Mouse (Mus musculus) embryonic facial prominence, embryonic 15.5 days (tissue): ENCODE measurements around the gene B830017H08Rik. TPM values are rescaled to one million over a fixed set of nuclear protein-coding genes. Genes with fewer than 3 reads are reported as not detected.
A peak's percentile ranks its signal among the peaks of the same experiment; 100 is the strongest.

Experiments
- ATAC-seq: fragments of 200-750 bp; cut with Nextera tagmentation; 2 replicates; pipeline ENCODE4 v1.8.0; 2017; ENCODE audit warnings: low read depth, moderate TSS enrichment; ENCODE audit not compliant: insufficient number of reproducible peaks, low FRiP score, low TSS enrichment
- H3K27ac ChIP-seq: fragments of 300-500 bp; sonication (generic); replicated peaks from 2 replicates; pipeline ENCODE4 v1.5.1; 2015; ENCODE audit warnings: mild to moderate bottlenecking, inconsistent platforms
- H3K27me3 ChIP-seq: fragments of 300-500 bp; sonication (generic); 2 replicates; pipeline ENCODE4 v1.6.1; 2015; ENCODE audit warnings: inconsistent platforms
- H3K36me3 ChIP-seq: fragments of 300-500 bp; sonication (generic); 2 replicates; pipeline ENCODE4 v1.6.1; 2015; ENCODE audit warnings: mild to moderate bottlenecking, inconsistent platforms
- H3K4me1 ChIP-seq: fragments of 300-500 bp; sonication (generic); 2 replicates; pipeline ENCODE4 v1.6.1; 2015; ENCODE audit warnings: inconsistent platforms
- H3K4me2 ChIP-seq: fragments of 300-500 bp; sonication (generic); replicated peaks from 2 replicates; pipeline ENCODE4 v1.6.1; 2015; ENCODE audit warnings: mild to moderate bottlenecking, inconsistent platforms
- H3K4me3 ChIP-seq: fragments of 300-500 bp; sonication (generic); replicated peaks from 2 replicates; pipeline ENCODE4 v1.5.1; 2015; ENCODE audit warnings: mild to moderate bottlenecking, inconsistent platforms
- H3K9ac ChIP-seq: fragments of 300-500 bp; sonication (generic); 2 replicates; pipeline ENCODE4 v1.6.1; 2015; ENCODE audit warnings: inconsistent platforms
- H3K9me3 ChIP-seq: fragments of 300-500 bp; sonication (generic); replicated peaks from 2 replicates; pipeline ENCODE4 v1.6.1; 2016; ENCODE audit warnings: inconsistent platforms
- WGBS: fragments of 180-500 bp; shearing (Covaris S2); methylation state at CpG from one replicate; pipeline ENCODE4 v1.1.7; 2015; 5-methylcytosine and 5-hydroxymethylcytosine counted together
- polyA plus RNA-seq: library from polyadenylated mRNA; unstranded; fragments of >200 nt; fragmentation: Nextera tagmentation; extraction: Ambion mirVana; gene quantifications from 2 replicates; pipeline ENCODE4 v1.2.1, GENCODE M21; 2015

B830017H08Rik gene
- polyA plus RNA-seq, 1 experiment from 2014 or later, result 0.52 TPM

DNA sequence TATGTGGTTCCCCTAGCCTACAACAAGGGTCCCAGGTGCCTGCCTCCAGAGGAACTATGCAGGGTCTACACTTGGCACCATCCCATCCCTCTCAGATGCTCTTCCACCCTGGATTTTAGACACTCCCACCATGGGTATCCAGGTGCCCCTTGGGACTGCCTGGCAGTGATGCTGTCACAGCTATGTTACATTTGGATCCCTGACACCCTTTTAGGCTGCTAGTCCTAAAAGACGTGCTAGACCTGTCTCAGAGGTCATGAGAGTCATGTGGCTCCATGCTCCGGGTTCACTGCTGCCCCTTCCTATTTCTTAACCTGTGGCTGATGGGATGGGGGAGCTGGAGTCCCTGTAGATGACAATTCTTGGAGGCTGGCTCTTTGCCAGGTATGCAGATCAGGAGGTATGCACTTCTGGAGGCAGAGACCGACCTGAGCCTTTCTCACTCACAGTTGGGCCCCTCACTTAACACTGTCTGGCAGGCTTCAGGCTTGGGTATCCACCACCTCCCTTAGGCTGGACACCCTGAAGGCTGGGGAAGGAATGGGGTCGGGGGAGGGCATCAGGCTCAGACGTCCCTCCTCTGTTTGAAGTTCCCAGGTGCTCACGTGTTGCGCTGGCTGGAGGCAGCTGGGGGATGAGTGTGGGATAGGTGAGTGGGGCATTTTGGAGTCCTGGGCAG, 31.0 kb upstream of the B830017H08Rik start:
- H3K9ac ChIP-seq, result no peak overlapping the region
- H3K27me3 ChIP-seq, result peaks cover 39% of the 10 kb centered on the region
- no peak overlapping the region for H3K27ac ChIP-seq
- H3K4me1 ChIP-seq, result peaks cover 85% of the 10 kb centered on the region
- H3K4me2 ChIP-seq, result peak overlapping the region; percentile 81
- no peak for ATAC-seq
- 0 out of 2 replicates have a peak overlapping the region, but pooled peaks have one; percentile 28 for H3K4me3 ChIP-seq
- H3K36me3 ChIP-seq, result no peaks in the 10 kb centered on the region; the same call in 1 of the 2 replicates
- H3K9me3 ChIP-seq, result no peaks in the 10 kb centered on the region
- 21% methylated on average over 7 of the region's 7 CpGs for WGBS

DNA sequence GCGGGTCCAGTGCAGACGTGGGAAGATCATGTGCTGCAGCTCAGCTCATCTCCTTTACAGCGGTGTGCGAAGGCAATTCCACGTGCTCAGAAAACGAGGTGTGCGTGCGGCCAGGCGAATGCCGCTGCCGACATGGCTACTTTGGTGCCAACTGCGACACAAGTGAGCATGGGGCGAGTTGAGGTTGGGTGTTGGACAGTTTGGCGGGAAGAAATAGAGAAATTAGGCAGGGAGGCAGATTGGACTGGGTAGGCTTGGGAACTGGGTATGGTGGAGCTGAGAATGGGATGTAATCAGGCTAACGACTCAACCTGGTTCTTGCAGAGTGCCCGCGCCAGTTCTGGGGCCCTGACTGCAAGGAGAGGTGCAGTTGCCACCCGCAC, 30.5 kb upstream of the B830017H08Rik start:
- no peak for ATAC-seq

DNA sequence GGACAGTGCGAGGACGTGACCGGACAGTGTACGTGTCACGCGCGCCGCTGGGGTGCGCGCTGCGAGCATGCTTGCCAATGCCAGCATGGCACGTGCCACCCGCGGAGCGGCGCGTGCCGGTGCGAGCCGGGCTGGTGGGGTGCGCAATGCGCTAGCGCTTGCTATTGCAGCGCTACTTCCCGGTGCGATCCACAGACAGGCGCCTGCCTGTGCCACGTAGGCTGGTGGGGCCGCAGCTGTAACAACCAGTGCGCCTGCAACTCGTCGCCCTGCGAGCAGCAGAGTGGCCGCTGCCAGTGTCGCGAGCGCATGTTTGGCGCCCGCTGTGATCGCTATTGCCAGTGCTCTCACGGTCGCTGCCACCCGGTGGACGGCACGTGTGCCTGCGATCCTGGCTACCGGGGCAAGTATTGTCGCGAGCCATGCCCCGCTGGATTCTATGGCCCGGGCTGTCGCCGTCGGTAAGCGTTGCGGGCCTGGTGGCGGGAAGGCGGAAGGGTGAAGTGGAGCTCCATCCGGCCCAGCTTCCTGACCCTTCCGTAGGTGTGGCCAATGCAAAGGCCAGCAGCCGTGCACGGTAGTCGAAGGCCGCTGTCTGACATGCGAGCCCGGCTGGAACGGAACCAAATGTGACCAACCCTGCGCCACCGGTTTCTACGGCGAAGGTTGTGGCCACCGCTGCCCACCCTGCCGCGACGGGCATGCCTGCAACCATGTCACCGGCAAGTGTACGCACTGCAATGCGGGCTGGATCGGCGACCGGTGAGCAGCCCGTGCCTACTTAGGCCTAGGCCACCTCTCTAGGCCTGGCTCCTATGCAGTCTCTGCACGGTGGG, 29.9 kb upstream of the B830017H08Rik start:
- Histone ChIP-seq H3K27ac (peak overlapping the region; percentile 91; the same call in 1 of the 2 replicates), H3K9me3 (no peaks in the 10 kb centered on the region), H3K4me2 (peak overlapping the region; percentile 81), H3K9ac (peak overlapping the region; percentile 21; the same call in 1 of the 2 replicates), H3K27me3 (peaks cover 39% of the 10 kb centered on the region), H3K4me3 (peak overlapping the region; percentile 28), H3K4me1 (peaks cover 95% of the 10 kb centered on the region), H3K36me3 (no peaks in the 10 kb centered on the region; the same call in 1 of the 2 replicates)
- 9% methylated on average over 83 of the region's 83 CpGs for WGBS
- ATAC-seq, result no peak

More for the DNA sequence above, 30.5 kb upstream of the B830017H08Rik start:
- 22% methylated on average over 18 of the region's 18 CpGs for WGBS
- peaks cover 90% of the 10 kb centered on the region for H3K4me1 ChIP-seq
- H3K9ac ChIP-seq, result no peak overlapping the region; the same call in 1 of the 2 replicates
- peaks cover 39% of the 10 kb centered on the region for H3K27me3 ChIP-seq
- no peak overlapping the region for H3K27ac ChIP-seq
- no peaks in the 10 kb centered on the region for H3K9me3 ChIP-seq
- H3K4me3 ChIP-seq, result peak overlapping the region; percentile 28
- H3K4me2 ChIP-seq, result peak overlapping the region; percentile 81
- H3K36me3 ChIP-seq, result no peaks in the 10 kb centered on the region; the same call in 1 of the 2 replicates

DNA sequence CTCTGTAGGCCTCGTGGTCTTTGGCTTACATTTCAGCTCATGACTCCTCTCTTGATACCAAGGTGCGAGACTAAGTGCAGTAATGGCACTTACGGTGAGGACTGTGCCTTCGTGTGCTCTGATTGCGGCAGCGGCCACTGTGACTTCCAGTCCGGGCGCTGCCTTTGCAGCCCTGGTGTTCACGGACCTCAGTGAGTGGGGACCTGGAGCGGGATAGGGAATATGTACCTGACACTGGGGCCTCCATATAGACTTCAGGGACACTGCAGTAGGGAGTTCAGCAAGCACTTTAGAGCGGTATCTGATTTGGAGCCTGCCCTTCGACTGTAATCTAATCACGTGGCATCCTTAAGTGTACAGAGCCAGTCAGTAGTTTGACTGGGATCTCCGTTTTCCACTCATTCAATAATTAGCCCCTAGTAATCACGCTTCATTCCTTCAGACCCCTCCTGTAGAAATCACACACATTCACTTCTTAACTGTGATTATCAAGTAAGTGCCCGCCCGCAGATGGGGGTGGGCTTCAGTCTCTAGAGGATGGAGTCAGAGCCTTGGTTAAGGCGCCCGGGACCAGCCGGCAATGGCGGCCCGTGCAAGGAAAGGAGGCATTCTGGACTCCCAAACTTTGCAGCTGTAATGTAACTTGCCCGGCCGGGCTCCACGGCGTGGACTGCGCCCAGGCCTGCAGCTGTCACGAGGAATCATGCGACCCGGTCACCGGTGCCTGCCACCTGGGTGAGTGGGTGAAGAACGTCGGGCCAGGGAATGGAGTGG, 29.1 kb upstream of the B830017H08Rik start:
- Histone ChIP-seq H3K4me2 (peak overlapping the region; percentile 81), H3K4me1 (peaks cover 97% of the 10 kb centered on the region), H3K4me3 (peak overlapping the region; percentile 37), H3K27me3 (peaks cover 39% of the 10 kb centered on the region), H3K27ac (peak overlapping the region; percentile 91), H3K9me3 (no peaks in the 10 kb centered on the region), H3K9ac (0 out of 2 replicates have a peak overlapping the region, but pooled peaks have one; percentile 21), H3K36me3 (no peaks in the 10 kb centered on the region; the same call in 1 of the 2 replicates)
- ATAC-seq, result no peak
- WGBS, result 27% methylated on average over 33 of the region's 33 CpGs

DNA sequence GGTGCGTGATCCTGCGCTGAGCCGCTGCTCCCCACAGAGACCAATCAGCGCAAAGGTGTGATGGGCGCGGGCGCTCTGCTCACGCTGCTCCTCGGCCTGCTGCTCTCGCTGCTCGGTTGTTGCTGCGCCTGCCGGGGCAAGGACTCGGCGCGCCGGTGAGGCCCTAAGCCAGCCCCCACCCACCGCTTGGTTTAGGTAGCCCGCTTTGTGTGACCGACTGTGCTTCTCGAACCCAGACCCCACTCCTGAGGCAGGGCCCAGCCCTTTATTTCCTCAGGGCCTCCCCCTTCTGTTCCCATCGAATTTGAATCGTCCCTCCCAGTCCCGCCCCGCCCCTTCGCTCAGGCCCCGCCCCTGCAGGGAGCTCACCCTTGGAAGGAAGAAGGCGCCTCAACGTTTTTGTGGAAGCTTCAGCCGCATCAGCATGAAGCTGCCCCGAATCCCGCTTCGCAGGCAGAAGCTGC, 28.4 kb upstream of the B830017H08Rik start:
- Histone ChIP-seq H3K9me3 (no peaks in the 10 kb centered on the region), H3K4me3 (peak overlapping the region; percentile 37), H3K27me3 (peaks cover 39% of the 10 kb centered on the region), H3K36me3 (no peaks in the 10 kb centered on the region; the same call in 1 of the 2 replicates), H3K4me1 (peaks cover 96% of the 10 kb centered on the region), H3K4me2 (peak overlapping the region; percentile 81), H3K27ac (peak overlapping the region; percentile 91), H3K9ac (0 out of 2 replicates have a peak overlapping the region, but pooled peaks have one; percentile 21)
- 7% methylated on average over 33 of the region's 33 CpGs for WGBS
- ATAC-seq, result peak; percentile 43

DNA sequence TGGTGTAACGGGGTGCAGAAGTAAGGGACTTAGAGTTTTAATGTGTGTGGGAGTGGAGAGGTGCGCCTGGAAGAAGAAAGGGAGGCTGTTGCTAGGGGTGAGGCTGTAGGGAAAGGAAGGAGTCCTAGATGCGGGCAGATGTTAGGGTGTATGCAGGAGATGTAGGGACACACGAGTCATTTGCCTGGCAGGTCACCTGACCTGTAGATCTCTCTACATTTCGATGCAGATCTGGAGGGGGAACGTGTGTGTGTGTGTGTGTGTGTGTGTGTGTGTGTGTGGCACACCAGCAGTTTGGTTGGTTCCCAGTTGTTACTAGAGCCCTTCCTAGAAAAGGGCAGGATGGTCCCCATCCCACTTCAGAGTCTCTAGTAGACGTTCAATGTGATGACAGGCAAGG, 27.9 kb upstream of the B830017H08Rik start:
- H3K36me3 ChIP-seq, result no peaks in the 10 kb centered on the region; the same call in 1 of the 2 replicates

DNA sequence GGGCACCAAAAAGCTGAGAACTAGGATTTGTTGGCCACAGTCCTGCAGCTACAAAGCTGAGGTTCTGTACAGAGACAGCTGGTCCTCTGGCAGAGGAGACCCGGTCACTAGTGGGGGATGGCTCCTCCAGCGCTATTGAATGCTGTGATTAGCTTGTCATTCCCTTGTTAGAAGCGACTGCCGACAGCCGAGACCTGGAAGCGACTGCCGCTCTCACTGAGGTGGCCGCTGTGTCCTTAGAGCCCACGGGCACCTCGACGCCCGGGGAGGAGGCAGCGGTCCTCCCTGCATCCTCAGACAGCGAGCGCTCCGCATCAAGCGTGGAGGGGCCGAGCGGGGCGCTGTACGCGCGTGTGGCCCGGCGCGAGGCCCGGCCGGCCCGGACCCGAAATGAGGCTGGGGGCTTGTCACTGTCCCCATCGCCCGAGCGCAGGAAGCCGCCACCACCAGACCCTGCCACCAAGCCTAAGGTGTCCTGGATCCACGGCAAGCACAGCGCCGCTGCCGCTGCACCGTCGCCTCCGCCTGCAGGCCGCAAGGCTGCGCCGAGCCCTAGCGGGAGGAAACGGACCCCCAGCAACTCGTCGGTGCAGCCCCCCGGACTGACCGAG, 26.2 kb upstream of the B830017H08Rik start:
- peak overlapping the region; percentile 81 for H3K4me2 ChIP-seq
- ATAC-seq, result no peak
- H3K27ac ChIP-seq, result peak overlapping the region; percentile 91
- H3K36me3 ChIP-seq, result no peaks in the 10 kb centered on the region; the same call in 1 of the 2 replicates
- WGBS, result 7% methylated on average over 50 of the region's 50 CpGs
- no peaks in the 10 kb centered on the region for H3K9me3 ChIP-seq
- peaks cover 34% of the 10 kb centered on the region for H3K27me3 ChIP-seq
- peak overlapping the region; percentile 44 for H3K4me3 ChIP-seq
- H3K4me1 ChIP-seq, result peaks cover 92% of the 10 kb centered on the region
- H3K9ac ChIP-seq, result peak overlapping the region; percentile 45

More for the DNA sequence above, 27.9 kb upstream of the B830017H08Rik start:
- Histone ChIP-seq H3K4me3 (peak overlapping the region; percentile 37), H3K9me3 (no peaks in the 10 kb centered on the region), H3K4me2 (peak overlapping the region; percentile 81), H3K4me1 (peaks cover 96% of the 10 kb centered on the region), H3K27ac (peak overlapping the region; percentile 91), H3K27me3 (peaks cover 39% of the 10 kb centered on the region), H3K9ac (no peak overlapping the region)
- no peak for ATAC-seq
- WGBS, result 20% methylated on average over 7 of the region's 7 CpGs

DNA sequence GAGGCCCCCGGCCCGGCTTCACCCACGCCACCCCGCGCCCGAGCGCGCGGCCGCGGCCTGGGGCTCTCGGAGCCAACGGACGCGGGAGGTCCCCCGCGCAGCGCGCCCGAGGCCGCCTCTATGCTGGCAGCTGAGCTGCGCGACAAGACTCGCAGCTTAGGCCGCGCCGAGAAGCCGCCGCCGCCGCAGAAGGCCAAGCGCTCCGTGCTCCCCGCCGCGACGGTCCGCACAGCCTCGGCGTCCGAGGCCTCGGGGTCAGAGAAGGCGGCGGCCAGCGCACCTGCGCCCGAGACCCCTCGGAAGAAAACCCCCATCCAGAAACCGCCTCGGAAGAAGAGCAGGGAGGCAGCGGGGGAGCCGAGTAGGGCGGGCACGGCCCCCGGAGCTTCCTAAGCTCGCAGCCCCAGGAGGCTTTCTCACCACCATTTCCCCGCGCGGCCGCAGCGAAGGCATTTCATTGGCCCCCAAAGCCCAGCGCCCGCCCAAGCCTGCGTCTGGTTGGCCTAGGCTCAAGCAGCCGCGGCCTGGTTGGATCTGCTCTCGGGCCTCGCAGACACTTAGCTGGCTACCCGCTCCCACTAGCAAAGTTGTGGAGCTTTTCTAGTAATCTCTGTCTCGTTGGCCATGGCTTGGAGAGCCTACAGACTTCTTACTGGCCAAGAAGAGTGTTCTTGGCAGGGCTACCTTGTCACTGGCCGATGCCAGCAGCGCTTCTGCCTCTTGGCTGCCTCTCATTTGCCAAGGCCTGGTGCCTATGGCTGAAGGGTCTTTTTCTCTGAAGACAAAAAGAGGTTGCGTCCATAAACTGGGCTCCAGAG, 25.5 kb upstream of the B830017H08Rik start:
- Histone ChIP-seq H3K4me1 (peaks cover 91% of the 10 kb centered on the region), H3K9ac (peak overlapping the region; percentile 45), H3K4me3 (peak overlapping the region; percentile 44), H3K27ac (peak overlapping the region; percentile 91), H3K9me3 (no peaks in the 10 kb centered on the region), H3K27me3 (peaks cover 27% of the 10 kb centered on the region), H3K36me3 (no peaks in the 10 kb centered on the region; the same call in 1 of the 2 replicates), H3K4me2 (peak overlapping the region; percentile 81)
- WGBS, result 2% methylated on average over 73 of the region's 73 CpGs
- ATAC-seq, result peak; percentile 70

DNA sequence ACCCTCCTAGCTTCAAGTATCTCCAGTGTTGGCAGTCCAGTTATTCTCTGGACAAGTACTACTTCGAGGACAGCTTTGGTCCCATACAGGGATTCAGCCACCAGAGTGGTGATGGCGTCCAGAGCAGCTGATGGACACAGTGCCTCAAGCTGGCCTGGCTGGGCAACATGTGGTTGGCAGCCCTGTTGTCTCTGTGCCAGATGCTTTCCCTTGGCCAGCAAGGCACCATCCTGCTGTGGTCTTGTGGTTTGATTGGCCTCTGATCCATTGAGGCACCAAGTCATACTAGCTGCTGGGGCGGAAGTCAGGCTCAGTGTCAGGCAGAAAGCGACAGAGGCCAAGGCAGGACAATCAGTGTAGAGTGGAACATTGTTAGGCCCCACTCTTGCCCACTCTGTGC, 23.8 kb upstream of the B830017H08Rik start:
- H3K4me1 ChIP-seq, result peaks cover 74% of the 10 kb centered on the region
- no peak overlapping the region for H3K4me2 ChIP-seq
- 69% methylated on average over 4 of the region's 4 CpGs for WGBS
- H3K27ac ChIP-seq, result peak overlapping the region; percentile 91
- peaks cover 12% of the 10 kb centered on the region for H3K27me3 ChIP-seq
- no peak overlapping the region for H3K9ac ChIP-seq
- no peaks in the 10 kb centered on the region; the same call in 1 of the 2 replicates for H3K36me3 ChIP-seq
- no peak for ATAC-seq
- H3K9me3 ChIP-seq, result no peaks in the 10 kb centered on the region
- H3K4me3 ChIP-seq, result no peak overlapping the region
